Mouse (Mus musculus) megakaryocyte-erythroid progenitor cell, adult 5 weeks (primary cell): Measurements from ENCODE around the gene Kcnk3. TPM values are rescaled to one million over a fixed set of nuclear protein-coding genes. Genes with fewer than 3 reads are reported as not detected.

Source experiments
- polyA plus RNA-seq: library from polyadenylated mRNA; stranded (reverse); fragments of >175 nt; gene quantifications from 2 replicates; pipeline ENCODE4 v1.2.3, GENCODE M21; 2012

Kcnk3 gene
- polyA plus RNA-seq, result 0.13 and 0.15 TPM in 2 replicates

DNA sequence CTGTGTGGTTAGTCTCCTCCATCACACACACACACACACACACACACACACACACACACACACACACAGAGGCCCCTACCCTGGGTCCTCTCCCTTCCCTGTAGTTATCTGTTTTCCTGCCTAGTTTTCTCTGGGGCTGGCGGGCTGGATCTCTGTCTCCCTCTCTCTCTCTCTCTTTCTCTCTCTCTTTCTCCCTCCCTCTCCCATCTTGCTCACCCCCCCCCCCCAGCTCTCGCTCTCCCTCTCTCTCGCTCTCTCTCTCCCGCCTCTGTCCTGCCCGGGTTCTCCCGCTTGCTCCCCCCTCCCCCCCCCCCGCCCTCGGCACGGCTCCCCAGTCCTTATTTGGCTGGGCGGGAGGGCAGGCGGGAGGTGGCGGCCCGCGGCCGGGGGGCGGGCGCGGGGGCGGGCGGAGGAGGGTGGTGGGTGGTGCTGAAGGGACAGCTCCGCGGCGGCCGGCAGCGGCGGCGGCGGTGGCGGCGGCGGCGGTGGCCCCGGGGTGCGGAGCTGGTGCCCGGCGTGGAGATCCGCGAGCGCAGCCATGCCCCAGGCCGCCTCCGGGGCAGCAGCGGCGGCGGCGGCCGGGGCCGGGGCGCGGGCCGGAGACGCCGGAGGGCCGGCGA lies at the start of gene Kcnk3:
Gene Kcnk3 (plus strand): TSS at position 490 of the 620 bp plus-strand sequence.

GRCm38 (mm10) chr5:30545698-30546097 lies 42.3 kb upstream of the Kcnk3 start, which contains the start of gene Cib4:
Gene Cib4, minus strand, starts transcription at chr5:30545836.

GRCm38 (mm10) chr5:30647815-30648560 lies 60.0 kb downstream of the Kcnk3 start, which contains the start of gene Slc35f6:
Gene Slc35f6, plus strand, starts transcription at chr5:30647933.

GRCm38 (mm10) chr5:30666391-30667195 lies 78.6 kb downstream of the Kcnk3 start, which contains the start of gene Cenpa:
Gene Cenpa, plus strand, starts transcription at chr5:30666777.

Other genes starting within 250 kb of the Kcnk3 start
- gene Otof, start 126.2 kb upstream of the Kcnk3 start, polyA plus RNA-seq, result 0.01 and 0.11 TPM in 2 replicates
- gene 1700001C02Rik, start 122.1 kb upstream of the Kcnk3 start, polyA plus RNA-seq, result not detected in 2 replicates
- not detected in 2 replicates for gene Cib4, start 42.3 kb upstream of the Kcnk3 start, polyA plus RNA-seq
- 9.3 and 11.6 TPM in 2 replicates for gene Slc35f6, start 59.8 kb downstream of the Kcnk3 start, polyA plus RNA-seq
- gene Cenpa, start 78.6 kb downstream of the Kcnk3 start, polyA plus RNA-seq, result 259 and 274 TPM in 2 replicates
- gene Dpysl5, start 123.4 kb downstream of the Kcnk3 start, polyA plus RNA-seq, result 0.01 and 0.03 TPM in 2 replicates
- gene Mapre3, start 226.5 kb downstream of the Kcnk3 start, polyA plus RNA-seq, result 1.4 and 2.5 TPM in 2 replicates